Mouse (Mus musculus) brain, embryonic 14.5 days (tissue): ENCODE measurements around the gene Tdrd7.

Source experiments
- CTCF ChIP-seq: fragments of 200-500 bp; IDR thresholded peaks from 2 replicates; pipeline ENCODE4 v1.5.1; 2012; ENCODE audit warnings: inconsistent platforms, mild to moderate bottlenecking, moderate library complexity, borderline replicate concordance; ENCODE audit not compliant: insufficient read depth, insufficient read length; ENCODE audit errors: extremely low read depth
- POLR2A ChIP-seq: fragments of 200-500 bp; IDR thresholded peaks from 2 replicates; pipeline ENCODE4 v1.6.1; 2012; ENCODE audit warnings: mild to moderate bottlenecking, inconsistent platforms, borderline replicate concordance; ENCODE audit not compliant: poor library complexity, insufficient read depth, insufficient read length, severe bottlenecking; ENCODE audit errors: extremely low read depth

DNA sequence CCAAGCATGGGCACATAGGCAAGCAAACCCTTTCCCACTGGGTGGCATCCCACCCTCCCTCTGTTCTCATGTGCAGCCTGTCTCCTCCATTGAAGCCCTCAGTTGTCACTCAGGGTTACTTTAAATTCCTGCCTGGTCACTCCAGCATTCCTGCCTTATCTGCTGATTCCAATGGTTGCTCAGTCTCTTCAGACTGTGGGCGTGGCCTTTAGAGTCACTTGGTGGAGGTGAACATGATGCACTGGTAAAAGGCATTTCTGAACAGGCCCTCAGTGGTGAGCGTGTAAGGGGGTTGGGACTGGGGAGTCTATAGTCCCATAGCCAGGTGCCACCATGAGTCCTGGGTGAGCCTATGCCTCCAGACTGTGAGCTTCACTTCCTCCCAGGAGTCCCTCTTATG, 68.1 kb downstream of the Tdrd7 start:
- TF ChIP-seq CTCF (no peak), POLR2A (no peak)
